Mouse (Mus musculus): Measurements from ENCODE around the gene Mef2a.

- no peak for TF ChIP-seq POLR2A (IDR thresholded peaks at IDR 0.05; ENCODE audit: extremely low read depth, insufficient read depth, low read length)
- TF ChIP-seq CTCF (IDR thresholded peaks at IDR 0.05; ENCODE audit: extremely low read depth, insufficient read depth, low read length), result no peak
Measured at GRCm38 (mm10) chr7:67401379-67401778, 28.7 kb upstream of the Mef2a start.

Measured in cortical plate, adult 2 months (tissue).